Mouse (Mus musculus) neural tube, embryonic 10.5 days (tissue): Measurements from ENCODE around the gene Macf1.
"Not testable (repeated sequence)": the region's sequence is repeated elsewhere in the genome, so short reads cannot be mapped to it uniquely, and the experiment has no call there.

Experiments used
- DNase-seq: peaks from one replicate; pipeline ENCODE4 v3.0.0-alpha.2; 2017; ENCODE audit warnings: low spot score; ENCODE audit errors: extremely low spot score

Macf1 gene

GRCm38 (mm10) chr4:123374316-123375008 lies 309.7 kb downstream of the Macf1 start:
- no peak for DNase-seq

GRCm38 (mm10) chr4:123363555-123363954 lies 320.6 kb downstream of the Macf1 start:
- DNase-seq = no peak

- no peak for DNase-seq
These were observed 323.4 kb downstream of the Macf1 start for GRCm38 (mm10) chr4:123360771-123361170.

- DNase-seq = no peak
These were observed 325.5 kb downstream of the Macf1 start for GRCm38 (mm10) chr4:123358613-123359012.

- DNase-seq = no peak
These were observed 328.2 kb downstream of the Macf1 start for GRCm38 (mm10) chr4:123355941-123356340.

GRCm38 (mm10) chr4:123353271-123353877 lies 330.8 kb downstream of the Macf1 start:
- DNase-seq = no peak

GRCm38 (mm10) chr4:123343471-123343789 lies 340.7 kb downstream of the Macf1 start:
- no peak for DNase-seq

- DNase-seq = peak; percentile 85
These were observed 341.3 kb downstream of the Macf1 start, which contains the start of gene Bmp8a for GRCm38 (mm10) chr4:123342642-123343470. Gene Bmp8a, minus strand, starts transcription at chr4:123343252.

- DNase-seq = no peak
These were observed 342.0 kb downstream of the Macf1 start for GRCm38 (mm10) chr4:123342091-123342641.

- DNase-seq = no peak
These were observed 343.9 kb downstream of the Macf1 start for GRCm38 (mm10) chr4:123340232-123340631.

- DNase-seq = no peak
These were observed 346.5 kb downstream of the Macf1 start for GRCm38 (mm10) chr4:123337693-123338092.

- DNase-seq = no peak
These were observed 348.2 kb downstream of the Macf1 start for GRCm38 (mm10) chr4:123335796-123336585.

GRCm38 (mm10) chr4:123335244-123335643 lies 348.9 kb downstream of the Macf1 start:
- not testable (repeated sequence) for DNase-seq

- DNase-seq = no peak
These were observed 350.0 kb downstream of the Macf1 start for GRCm38 (mm10) chr4:123334177-123334576.

- DNase-seq = no peak
These were observed 351.0 kb downstream of the Macf1 start for GRCm38 (mm10) chr4:123333151-123333550.

GRCm38 (mm10) chr4:123331961-123332360 lies 352.2 kb downstream of the Macf1 start:
- DNase-seq = not testable (repeated sequence)

- no peak for DNase-seq
These were observed 352.8 kb downstream of the Macf1 start for GRCm38 (mm10) chr4:123331326-123331725.

GRCm38 (mm10) chr4:123328946-123329345 lies 355.2 kb downstream of the Macf1 start:
- DNase-seq = no peak

GRCm38 (mm10) chr4:123327630-123328029 lies 356.5 kb downstream of the Macf1 start:
- no peak for DNase-seq

GRCm38 (mm10) chr4:123326087-123326486 lies 358.1 kb downstream of the Macf1 start:
- no peak for DNase-seq

- DNase-seq = no peak
These were observed 360.6 kb downstream of the Macf1 start, which contains the start of gene Oxct2a for GRCm38 (mm10) chr4:123323534-123323933. Gene Oxct2a, minus strand, starts transcription at chr4:123323634.
